Mouse (Mus musculus) limb, embryonic 15.5 days (tissue): ENCODE measurements around the gene Ranbp3. TPM values are rescaled to one million over a fixed set of nuclear protein-coding genes. Genes with fewer than 3 reads are reported as not detected.
"Not testable (repeated sequence)": the region's sequence is repeated elsewhere in the genome, so short reads cannot be mapped to it uniquely, and the experiment has no call there.

Source experiments
- ATAC-seq: fragments of 200-750 bp; cut with Nextera tagmentation; 2 replicates; pipeline ENCODE4 v1.8.0; 2017; ENCODE audit warnings: low read depth, moderate TSS enrichment; ENCODE audit not compliant: insufficient number of reproducible peaks, low FRiP score, low TSS enrichment
- H3K27ac ChIP-seq: fragments of 300-500 bp; sonication (generic); 2 replicates; pipeline ENCODE4 v1.5.1; 2015; ENCODE audit warnings: moderate library complexity, mild to moderate bottlenecking, inconsistent platforms
- H3K27me3 ChIP-seq: fragments of 300-500 bp; sonication (generic); 2 replicates; pipeline ENCODE4 v1.6.1; 2015; ENCODE audit warnings: inconsistent platforms
- H3K36me3 ChIP-seq: fragments of 300-500 bp; sonication (generic); 2 replicates; pipeline ENCODE4 v1.6.1; 2015; ENCODE audit warnings: inconsistent platforms
- H3K4me1 ChIP-seq: fragments of 300-500 bp; sonication (generic); 2 replicates; pipeline ENCODE4 v1.6.1; 2015; ENCODE audit warnings: inconsistent platforms
- H3K4me2 ChIP-seq: fragments of 300-500 bp; sonication (generic); 2 replicates; pipeline ENCODE4 v1.6.1; 2015; ENCODE audit warnings: mild to moderate bottlenecking, inconsistent platforms
- H3K4me3 ChIP-seq: fragments of 300-500 bp; sonication (generic); 2 replicates; pipeline ENCODE4 v1.5.1; 2015; ENCODE audit warnings: mild to moderate bottlenecking, inconsistent platforms
- H3K9ac ChIP-seq: fragments of 300-500 bp; sonication (generic); 2 replicates; pipeline ENCODE4 v1.6.1; 2015; ENCODE audit warnings: inconsistent platforms
- H3K9me3 ChIP-seq: fragments of 300-500 bp; sonication (generic); 2 replicates; pipeline ENCODE4 v1.6.1; 2016; ENCODE audit warnings: inconsistent platforms
- WGBS: fragments of 180-500 bp; shearing (Covaris S2); methylation state at CpG from one replicate; pipeline ENCODE4 v1.1.7; 2015; 5-methylcytosine and 5-hydroxymethylcytosine counted together
- polyA plus RNA-seq: library from polyadenylated mRNA; unstranded; fragments of >200 nt; fragmentation: Nextera tagmentation; extraction: Ambion mirVana; gene quantifications from 2 replicates; pipeline ENCODE4 v1.2.1, GENCODE M21; 2015

The Ranbp3 gene
- polyA plus RNA-seq: 86.0 and 90.5 TPM in 2 replicates

DNA sequence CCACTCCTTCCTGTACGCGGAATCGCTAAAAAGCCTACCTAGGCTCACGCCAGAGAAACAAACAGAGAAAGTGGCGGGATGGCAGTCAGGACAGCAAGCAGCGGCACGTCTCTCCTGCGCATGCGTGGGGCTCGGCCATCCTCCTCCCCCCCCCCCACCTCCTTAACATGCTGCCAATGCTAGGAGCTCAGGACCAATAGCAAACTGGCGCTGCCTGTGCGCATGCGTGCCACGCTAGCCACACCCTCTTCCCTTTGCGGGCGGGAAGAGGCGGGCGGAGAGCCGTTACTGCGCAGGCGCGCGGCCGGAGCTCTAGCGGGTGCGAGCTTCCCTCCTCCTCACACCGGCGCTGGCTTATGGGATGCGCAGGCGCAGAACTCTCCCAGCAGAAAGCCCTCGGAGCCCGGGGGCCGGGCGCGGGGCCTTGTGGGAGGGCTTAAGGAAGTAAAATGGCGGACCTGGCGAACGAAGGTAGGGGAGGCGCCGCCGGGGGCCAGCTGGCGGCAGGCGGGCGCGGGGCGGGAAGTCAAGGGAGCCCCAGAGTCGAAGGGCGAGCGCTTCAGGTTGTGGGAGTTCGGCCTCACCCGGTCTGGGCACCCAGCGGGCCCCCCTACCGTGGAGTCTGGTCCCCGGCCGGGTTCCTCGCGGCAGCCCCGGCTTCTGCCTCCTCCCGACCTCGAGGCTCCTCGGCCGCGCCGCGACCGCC, at the start of gene Ranbp3:
TSS of gene Ranbp3 (plus strand) at position 354 of the 706 bp plus-strand sequence.
- Histone ChIP-seq H3K9me3 (no peaks in the 10 kb centered on the region), H3K27me3 (peaks cover 2% of the 10 kb centered on the region; the same call in 1 of the 2 replicates), H3K4me1 (peaks cover 36% of the 10 kb centered on the region), H3K27ac (peak within 1 kb of the TSS; percentile 89), H3K36me3 (peaks cover 22% of the 10 kb centered on the region), H3K4me2 (peak within 1 kb of the TSS; percentile 76), H3K4me3 (peak within 1 kb of the TSS; percentile 93), H3K9ac (peak within 1 kb of the TSS; percentile 93)
- under 1% methylated on average over 65 of the region's 66 CpGs for WGBS
- ATAC-seq: peak; percentile 94

DNA sequence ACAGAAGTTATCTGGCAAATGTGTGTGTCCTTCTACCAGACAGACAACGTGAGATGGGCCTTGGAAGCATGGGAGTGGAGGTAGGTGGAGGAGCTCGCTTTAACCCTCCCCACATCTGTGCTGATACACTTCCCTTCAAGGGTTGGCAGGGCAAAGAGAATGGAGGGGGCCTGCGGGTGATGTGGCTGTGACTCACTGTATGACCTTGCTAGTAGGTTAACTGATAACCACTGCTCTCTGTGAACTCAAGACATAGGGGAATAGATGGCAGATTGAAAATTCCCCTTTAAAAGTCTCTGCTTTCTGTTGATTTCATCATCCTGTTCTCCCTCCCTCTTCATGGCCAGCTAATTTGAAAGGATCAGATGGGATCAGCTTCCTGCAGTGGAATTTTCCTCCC, 47.6 kb upstream of the Ranbp3 start:
- 82% methylated on average over 3 of the region's 3 CpGs for WGBS
- Histone ChIP-seq H3K4me3 (peak overlapping the region; percentile 95), H3K4me2 (peak overlapping the region; percentile 93), H3K36me3 (peaks cover 39% of the 10 kb centered on the region), H3K27ac (no peak overlapping the region), H3K27me3 (no peaks in the 10 kb centered on the region), H3K9me3 (no peaks in the 10 kb centered on the region), H3K4me1 (peaks cover 30% of the 10 kb centered on the region), H3K9ac (0 out of 2 replicates have a peak overlapping the region, but pooled peaks have one; percentile 98)
- ATAC-seq: no peak

DNA sequence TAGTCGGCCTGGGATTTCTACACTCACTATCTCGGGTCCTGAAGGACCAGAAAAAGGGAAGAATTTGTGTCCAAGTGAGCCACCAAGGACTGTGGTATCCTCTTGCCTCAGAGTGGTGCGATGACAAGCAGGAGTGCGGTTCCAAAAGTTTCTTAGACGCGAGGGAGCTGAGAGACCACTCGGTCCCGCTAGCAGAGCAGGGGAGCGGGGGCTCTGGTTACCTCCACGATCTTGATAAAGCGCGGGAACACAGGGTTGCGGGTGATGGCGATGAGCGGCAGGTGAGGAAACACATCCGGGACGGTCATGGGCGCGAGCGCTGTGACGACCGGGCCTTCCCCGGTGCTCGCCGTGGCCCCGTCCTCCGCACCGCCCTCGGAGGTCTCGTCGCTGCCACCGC, 46.8 kb upstream of the Ranbp3 start:
- under 1% methylated on average over 32 of the region's 32 CpGs for WGBS
- Histone ChIP-seq H3K9ac (peak overlapping the region; percentile 98), H3K27me3 (no peaks in the 10 kb centered on the region), H3K4me3 (peak overlapping the region; percentile 95), H3K9me3 (no peaks in the 10 kb centered on the region), H3K36me3 (peaks cover 31% of the 10 kb centered on the region), H3K27ac (peak overlapping the region; percentile 85), H3K4me1 (peaks cover 30% of the 10 kb centered on the region), H3K4me2 (peak overlapping the region; percentile 93)
- no peak for ATAC-seq

DNA sequence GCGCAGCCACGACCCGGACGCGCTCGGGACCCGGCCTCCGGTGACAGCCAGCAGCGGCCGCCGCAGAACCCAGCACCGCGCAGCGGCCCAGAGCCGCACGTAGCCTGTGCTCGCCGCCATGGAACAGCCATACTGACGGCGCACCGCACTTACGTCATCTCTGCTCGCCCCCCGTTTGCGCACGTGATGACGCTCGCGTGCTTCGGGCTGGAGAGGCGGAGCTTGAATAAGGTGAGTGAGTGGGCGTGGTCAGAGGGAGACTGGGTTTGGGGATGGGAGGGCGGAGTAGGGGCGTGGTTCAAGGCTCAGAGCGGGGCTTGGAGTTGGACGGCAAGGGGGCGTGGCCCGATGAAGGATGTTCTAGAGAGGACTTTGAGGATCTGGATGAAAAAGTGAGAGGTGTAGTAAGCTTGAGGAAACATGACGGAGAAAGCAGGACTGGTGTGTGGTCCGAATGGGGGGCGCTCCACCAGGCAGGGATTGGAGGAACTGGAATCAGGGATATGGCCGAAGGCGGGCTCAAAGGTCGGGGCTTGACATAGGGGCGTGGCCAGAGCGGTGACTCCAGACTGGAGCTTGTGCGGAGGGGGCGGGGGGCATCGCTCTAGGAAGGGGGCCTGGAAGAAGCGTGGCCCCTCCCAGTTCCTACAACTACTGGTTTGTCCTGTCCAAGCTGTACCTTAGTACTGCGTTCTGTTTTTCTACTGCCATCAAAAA, 46.2 kb upstream of the Ranbp3 start, which contains the start of gene Lonp1:
TSS of gene Lonp1 (minus strand) at position 134 of the 717 bp plus-strand sequence.
- H3K4me3 ChIP-seq: peak within 1 kb of the TSS; percentile 95
- WGBS: under 1% methylated on average over 51 of the region's 51 CpGs
- H3K9me3 ChIP-seq: no peaks in the 10 kb centered on the region
- H3K4me1 ChIP-seq: peaks cover 30% of the 10 kb centered on the region
- peak within 1 kb of the TSS; percentile 93 for H3K4me2 ChIP-seq
- peak within 1 kb of the TSS; percentile 85 for H3K27ac ChIP-seq
- peaks cover 25% of the 10 kb centered on the region for H3K36me3 ChIP-seq
- peak within 1 kb of the TSS; percentile 98 for H3K9ac ChIP-seq
- no peaks in the 10 kb centered on the region for H3K27me3 ChIP-seq
- peak; percentile 93 for ATAC-seq

DNA sequence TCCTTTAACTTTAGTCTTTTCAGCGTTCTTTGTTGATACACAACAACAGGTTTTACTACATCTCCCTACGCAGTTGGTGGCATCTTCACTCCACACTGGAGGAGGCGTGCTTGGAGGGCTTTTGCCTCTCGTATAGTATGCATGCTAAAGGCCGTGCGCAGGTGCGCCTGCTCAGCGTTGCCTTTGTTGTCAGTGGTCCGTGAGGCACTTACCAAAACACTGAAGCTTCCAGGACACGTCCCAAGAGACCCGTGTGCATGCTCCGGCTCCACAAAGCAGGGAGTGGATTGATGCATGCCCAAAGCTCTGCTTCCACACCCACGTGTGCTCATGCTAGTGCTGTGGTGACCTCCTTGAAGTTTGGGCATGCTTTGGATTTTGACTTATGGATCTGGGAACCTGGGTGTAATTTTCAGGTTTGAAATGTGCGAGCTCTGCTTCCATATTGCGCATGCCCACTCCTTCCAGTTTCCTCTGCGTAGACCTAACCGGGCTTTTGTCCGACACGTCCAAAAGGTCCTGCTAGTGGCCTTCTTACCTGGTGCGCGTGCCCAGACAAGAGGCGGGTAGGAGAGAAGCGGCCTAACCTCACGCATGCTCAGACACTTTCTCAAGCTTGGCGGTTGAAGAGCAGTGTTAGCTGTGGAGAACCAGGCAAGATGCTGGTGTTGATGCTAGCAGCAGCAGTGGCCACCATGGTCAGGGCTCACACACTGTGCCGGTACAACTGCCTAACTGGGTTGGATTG, 45.4 kb upstream of the Ranbp3 start, which contains the start of gene Catsperd:
TSS of gene Catsperd (plus strand) at position 614 of the 748 bp plus-strand sequence.
- Histone ChIP-seq H3K4me3 (peak within 1 kb of the TSS; percentile 95), H3K9me3 (no peaks in the 10 kb centered on the region), H3K9ac (peak within 1 kb of the TSS; percentile 33; the same call in 1 of the 2 replicates), H3K4me1 (peaks cover 30% of the 10 kb centered on the region), H3K36me3 (peaks cover 17% of the 10 kb centered on the region), H3K27ac (peak within 1 kb of the TSS; percentile 85), H3K27me3 (no peaks in the 10 kb centered on the region), H3K4me2 (peak within 1 kb of the TSS; percentile 93)
- no peak for ATAC-seq
- 7% methylated on average over 26 of the region's 26 CpGs for WGBS

DNA sequence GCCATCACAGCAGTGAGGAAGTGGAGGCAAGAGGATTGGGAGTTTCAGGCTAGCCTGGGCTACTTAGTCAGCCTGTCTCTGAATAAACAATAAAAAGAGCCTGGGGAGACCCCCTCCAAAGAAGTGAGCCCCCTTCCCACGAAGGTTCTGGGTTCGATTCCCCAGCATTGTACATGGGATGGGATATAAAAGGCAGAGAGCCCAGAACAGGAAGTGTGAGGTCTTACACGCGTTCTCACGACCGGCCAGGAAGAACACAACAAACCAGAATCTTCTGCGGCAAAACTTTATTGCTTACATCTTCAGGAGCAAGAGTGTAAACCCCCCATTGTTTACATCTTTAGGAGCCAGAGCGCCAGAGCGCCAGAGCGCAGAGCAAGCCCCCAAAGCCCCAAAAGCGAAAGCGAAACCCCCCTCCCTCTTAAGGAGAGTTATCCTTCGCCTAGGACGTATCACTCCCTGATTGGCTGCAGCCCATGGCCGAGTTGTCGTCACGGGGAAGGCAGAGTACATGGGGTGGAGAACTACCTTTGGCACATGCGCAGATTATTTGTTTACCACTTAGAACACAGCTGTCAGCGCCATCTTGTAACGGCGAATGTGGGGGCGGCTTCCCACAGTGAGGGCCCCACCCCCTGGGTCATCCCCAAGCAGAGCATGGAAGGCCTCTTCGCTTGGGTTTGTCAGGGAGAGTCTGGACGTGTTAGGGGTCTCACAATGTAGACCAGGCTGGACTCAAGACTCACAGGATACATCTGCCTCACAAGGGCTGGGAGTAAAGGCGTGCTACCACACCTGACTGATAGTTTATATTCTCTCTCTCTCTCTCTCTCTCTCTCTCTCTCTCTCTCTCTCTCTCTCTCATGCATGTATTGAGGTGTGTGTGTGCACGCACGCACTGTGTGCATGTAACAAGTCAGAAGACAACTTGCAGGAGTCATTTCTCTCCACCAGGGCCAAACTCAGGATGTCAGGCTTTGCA, 43.0 kb upstream of the Ranbp3 start:
- H3K4me3 ChIP-seq, H3K9ac ChIP-seq, H3K36me3 ChIP-seq, H3K27me3 ChIP-seq, H3K27ac ChIP-seq, H3K9me3 ChIP-seq, ATAC-seq, H3K4me2 ChIP-seq: not testable (repeated sequence)
- H3K4me1 ChIP-seq: peaks cover 25% of the 10 kb centered on the region
- WGBS: 85% methylated on average over 27 of the region's 27 CpGs

DNA sequence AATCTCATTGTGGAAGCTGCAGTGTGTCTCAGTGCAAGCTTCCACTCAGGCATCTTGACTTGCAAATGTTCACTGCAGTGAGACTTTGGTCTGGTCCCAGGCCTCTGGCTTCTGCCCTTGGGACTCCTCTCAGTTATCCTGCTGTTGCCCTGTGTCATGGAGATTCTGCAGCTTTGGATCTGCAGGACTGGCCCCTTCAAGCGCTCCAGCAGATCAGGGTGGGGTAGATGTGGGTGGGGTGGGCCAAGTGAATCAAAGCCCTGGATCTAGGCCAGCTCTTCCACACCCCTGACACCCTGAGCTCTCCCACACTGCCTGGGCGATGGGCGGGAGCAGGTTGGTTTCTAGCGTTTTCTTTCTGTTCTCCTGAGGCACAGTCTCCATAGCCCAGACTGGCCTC, 41.3 kb upstream of the Ranbp3 start:
- Histone ChIP-seq H3K9ac (no peak overlapping the region), H3K4me2 (no peak overlapping the region), H3K36me3 (no peaks in the 10 kb centered on the region), H3K9me3 (no peaks in the 10 kb centered on the region), H3K4me3 (no peak overlapping the region), H3K4me1 (peaks cover 12% of the 10 kb centered on the region), H3K27me3 (no peaks in the 10 kb centered on the region), H3K27ac (no peak overlapping the region)
- ATAC-seq: no peak
- WGBS: 56% methylated on average over 4 of the region's 4 CpGs

DNA sequence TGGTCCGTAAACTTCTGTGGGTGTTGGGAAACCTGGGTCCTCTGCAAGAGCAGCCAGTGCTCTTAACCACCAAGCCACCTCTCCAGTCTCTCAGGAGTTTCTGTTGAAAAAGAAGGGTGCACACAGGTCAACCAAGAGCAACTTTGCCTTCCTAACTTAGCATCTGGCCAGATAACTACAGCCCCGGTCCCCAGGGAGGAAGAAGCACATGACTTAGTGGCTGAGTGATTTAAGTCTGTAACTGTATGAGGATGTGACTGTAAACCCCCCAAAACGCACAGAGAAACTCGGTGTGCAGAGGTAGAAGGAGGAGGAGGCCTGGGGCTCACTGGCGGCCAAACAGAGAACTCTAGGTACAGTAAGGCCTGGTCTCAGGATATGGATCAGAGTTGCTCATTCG, 39.1 kb upstream of the Ranbp3 start:
- Histone ChIP-seq H3K9me3 (no peaks in the 10 kb centered on the region), H3K4me2 (no peak overlapping the region), H3K27me3 (no peaks in the 10 kb centered on the region), H3K36me3 (no peaks in the 10 kb centered on the region), H3K4me3 (no peak overlapping the region), H3K27ac (no peak overlapping the region), H3K9ac (no peak overlapping the region), H3K4me1 (no peaks in the 10 kb centered on the region)
- 76% methylated on average over 6 of the region's 6 CpGs for WGBS
- ATAC-seq: no peak

DNA sequence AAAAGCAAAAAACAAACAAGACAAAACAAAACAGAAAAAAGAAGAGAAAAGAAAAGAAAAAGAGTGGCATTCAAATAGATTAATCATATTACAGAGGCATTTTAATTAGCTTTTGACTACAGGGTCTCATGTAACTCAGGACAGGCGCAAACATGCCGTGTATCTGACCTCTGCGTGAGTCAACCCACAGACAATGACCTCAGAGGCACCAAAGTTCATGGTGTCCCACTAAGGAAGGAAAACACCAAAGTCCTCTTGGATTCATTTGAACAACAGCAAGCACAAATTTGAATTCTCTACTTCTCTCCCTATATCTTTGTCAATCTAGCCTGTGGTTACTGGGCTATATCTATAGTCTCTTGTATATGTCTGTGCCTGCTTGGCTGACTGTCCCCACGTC, 29.9 kb upstream of the Ranbp3 start:
- no peak overlapping the region for H3K4me3 ChIP-seq
- 74% methylated on average over 4 of the region's 4 CpGs for WGBS
- no peak overlapping the region for H3K27ac ChIP-seq
- H3K9ac ChIP-seq: no peak overlapping the region
- H3K36me3 ChIP-seq: no peaks in the 10 kb centered on the region
- no peaks in the 10 kb centered on the region for H3K9me3 ChIP-seq
- H3K4me2 ChIP-seq: no peak overlapping the region
- ATAC-seq: no peak
- H3K27me3 ChIP-seq: no peaks in the 10 kb centered on the region
- H3K4me1 ChIP-seq: no peaks in the 10 kb centered on the region

DNA sequence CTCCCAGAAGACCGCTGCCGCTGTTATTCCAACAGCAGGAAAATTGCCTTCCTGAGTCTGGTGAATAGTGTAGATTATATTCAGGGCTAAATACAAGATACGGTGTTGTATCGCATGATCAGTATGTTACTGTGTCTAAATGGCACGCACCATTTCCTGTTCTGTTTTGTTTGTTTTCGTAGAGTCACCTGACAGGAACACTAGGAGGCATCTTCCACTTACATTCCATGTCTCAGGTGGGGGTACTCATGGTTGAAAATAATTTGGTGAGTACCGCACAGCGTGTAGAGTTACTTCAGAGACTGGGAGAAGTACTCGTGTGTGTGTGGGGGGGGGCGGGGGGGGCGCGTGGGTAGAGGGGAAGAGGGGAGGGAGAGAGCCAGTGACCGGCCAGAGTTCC, 25.5 kb upstream of the Ranbp3 start:
- Histone ChIP-seq H3K9me3 (no peaks in the 10 kb centered on the region), H3K36me3 (no peaks in the 10 kb centered on the region), H3K27ac (no peak overlapping the region), H3K4me2 (no peak overlapping the region), H3K9ac (no peak overlapping the region), H3K4me1 (no peaks in the 10 kb centered on the region), H3K4me3 (no peak overlapping the region), H3K27me3 (no peaks in the 10 kb centered on the region)
- 63% methylated on average over 11 of the region's 13 CpGs for WGBS
- ATAC-seq: no peak

DNA sequence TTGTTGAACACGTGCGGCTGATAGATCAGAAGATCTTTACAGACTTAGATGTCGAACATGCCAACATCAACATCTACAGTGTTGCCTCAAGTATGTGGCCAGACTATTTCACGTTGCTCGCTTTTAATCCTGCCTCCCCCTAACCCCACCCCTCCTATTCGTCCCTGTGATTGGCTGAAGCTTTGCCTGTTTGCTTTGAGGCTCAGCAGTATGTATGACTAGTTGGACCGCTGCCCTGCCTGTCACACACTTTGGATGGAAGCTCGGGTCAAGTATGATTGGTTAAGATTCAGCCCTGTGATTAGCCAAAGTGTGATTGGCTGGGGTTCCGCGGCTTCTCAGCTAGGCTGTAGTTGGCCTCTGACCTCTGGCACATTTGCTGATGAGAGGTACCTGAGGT, 21.3 kb upstream of the Ranbp3 start:
- Histone ChIP-seq H3K4me2 (no peak overlapping the region), H3K4me3 (no peak overlapping the region), H3K27me3 (no peaks in the 10 kb centered on the region), H3K9me3 (no peaks in the 10 kb centered on the region), H3K9ac (no peak overlapping the region), H3K36me3 (no peaks in the 10 kb centered on the region), H3K27ac (no peak overlapping the region), H3K4me1 (no peaks in the 10 kb centered on the region)
- 39% methylated on average over 10 of the region's 10 CpGs for WGBS
- no peak for ATAC-seq
